Mouse (Mus musculus): ENCODE data around the gene Gm7073. TPM values are rescaled to one million over a fixed set of nuclear protein-coding genes. Genes with fewer than 3 reads are reported as not detected.

The Gm7073 gene
- polyA plus RNA-seq, 1 experiment from 2014 or later = not detected

GRCm38 (mm10) chrX:60495308-60495707, 43.7 kb downstream of the Gm7073 start:
- H3K27me3 ChIP-seq (replicated peaks) = no peaks in the 10 kb centered on the region
- no peak for ATAC-seq (ENCODE audit: extremely low read depth, insufficient number of reproducible peaks, low FRiP score, low TSS enrichment)
- H3K9me3 ChIP-seq = no peaks in the 10 kb centered on the region
- no peak overlapping the region for H3K27ac ChIP-seq (replicated peaks)
- H3K4me1 ChIP-seq = no peaks in the 10 kb centered on the region
- H3K4me3 ChIP-seq = no peak overlapping the region
- no peak overlapping the region for H3K9ac ChIP-seq
- H3K4me2 ChIP-seq = no peak overlapping the region
- no peaks in the 10 kb centered on the region for H3K36me3 ChIP-seq

- no peak overlapping the region for H3K27ac ChIP-seq (replicated peaks)
- H3K4me2 ChIP-seq = no peak overlapping the region
- H3K9ac ChIP-seq = no peak overlapping the region
- H3K4me1 ChIP-seq = no peaks in the 10 kb centered on the region
- no peaks in the 10 kb centered on the region for H3K36me3 ChIP-seq
- H3K27me3 ChIP-seq (replicated peaks) = no peaks in the 10 kb centered on the region
- H3K9me3 ChIP-seq = no peaks in the 10 kb centered on the region
- ATAC-seq (ENCODE audit: extremely low read depth, insufficient number of reproducible peaks, low FRiP score, low TSS enrichment) = no peak
- H3K4me3 ChIP-seq = no peak overlapping the region
- WGBS = 13% methylated on average over 2 of the region's 2 CpGs
Measured at GRCm38 (mm10) chrX:60463786-60464185, 75.3 kb downstream of the Gm7073 start.

- Histone ChIP-seq H3K9me3 (no peaks in the 10 kb centered on the region), H3K27ac (replicated peaks) (no peak overlapping the region), H3K4me3 (no peak overlapping the region), H3K27me3 (replicated peaks) (no peaks in the 10 kb centered on the region), H3K4me1 (no peaks in the 10 kb centered on the region), H3K36me3 (no peaks in the 10 kb centered on the region), H3K4me2 (no peak overlapping the region), H3K9ac (no peak overlapping the region)
- WGBS = 45% methylated on average over 4 of the region's 4 CpGs
- ATAC-seq (ENCODE audit: extremely low read depth, insufficient number of reproducible peaks, low FRiP score, low TSS enrichment) = no peak
Measured at GRCm38 (mm10) chrX:60414563-60415111, 124.4 kb downstream of the Gm7073 start.

- 64% methylated on average over 4 of the region's 4 CpGs for WGBS
Measured at GRCm38 (mm10) chrX:60405681-60406080, 133.4 kb downstream of the Gm7073 start.

GRCm38 (mm10) chrX:60404668-60405044, 134.4 kb downstream of the Gm7073 start:
- H3K4me3 ChIP-seq = peak overlapping the region; percentile 73
- peak overlapping the region; percentile 95 for H3K27ac ChIP-seq (replicated peaks)
- no peaks in the 10 kb centered on the region for H3K27me3 ChIP-seq (replicated peaks)
- peak overlapping the region; percentile 91 for H3K9ac ChIP-seq
- peak overlapping the region; percentile 61 for H3K4me2 ChIP-seq
- 16% methylated on average over 17 of the region's 17 CpGs for WGBS
- peaks cover 8% of the 10 kb centered on the region; the same call in 1 of the 2 replicates for H3K4me1 ChIP-seq
- H3K36me3 ChIP-seq = no peaks in the 10 kb centered on the region
- peak; percentile 85 for ATAC-seq (ENCODE audit: extremely low read depth, insufficient number of reproducible peaks, low FRiP score, low TSS enrichment)
- no peaks in the 10 kb centered on the region for H3K9me3 ChIP-seq

More at GRCm38 (mm10) chrX:60405681-60406080, 133.4 kb downstream of the Gm7073 start:
- H3K4me3 ChIP-seq = no peak overlapping the region
- H3K9ac ChIP-seq = no peak overlapping the region
- no peaks in the 10 kb centered on the region for H3K9me3 ChIP-seq
- no peaks in the 10 kb centered on the region for H3K27me3 ChIP-seq (replicated peaks)
- H3K36me3 ChIP-seq = no peaks in the 10 kb centered on the region
- H3K27ac ChIP-seq (replicated peaks) = no peak overlapping the region
- H3K4me1 ChIP-seq = peaks cover 8% of the 10 kb centered on the region; the same call in 1 of the 2 replicates
- H3K4me2 ChIP-seq = no peak overlapping the region
- ATAC-seq (ENCODE audit: extremely low read depth, insufficient number of reproducible peaks, low FRiP score, low TSS enrichment) = no peak

GRCm38 (mm10) chrX:60403764-60404667, 135.0 kb downstream of the Gm7073 start:
- peak overlapping the region; percentile 95 for H3K27ac ChIP-seq (replicated peaks)
- no peaks in the 10 kb centered on the region for H3K9me3 ChIP-seq
- peak overlapping the region; percentile 73 for H3K4me3 ChIP-seq
- ATAC-seq (ENCODE audit: extremely low read depth, insufficient number of reproducible peaks, low FRiP score, low TSS enrichment) = peak; percentile 79
- H3K27me3 ChIP-seq (replicated peaks) = no peaks in the 10 kb centered on the region
- peaks cover 8% of the 10 kb centered on the region; the same call in 1 of the 2 replicates for H3K4me1 ChIP-seq
- peak overlapping the region; percentile 91 for H3K9ac ChIP-seq
- H3K4me2 ChIP-seq = peak overlapping the region; percentile 71
- no peaks in the 10 kb centered on the region for H3K36me3 ChIP-seq
- WGBS = 2% methylated on average over 49 of the region's 126 CpGs

- no peaks in the 10 kb centered on the region for H3K9me3 ChIP-seq
- H3K36me3 ChIP-seq = no peaks in the 10 kb centered on the region
- peak overlapping the region; percentile 73 for H3K4me3 ChIP-seq
- H3K9ac ChIP-seq = peak overlapping the region; percentile 80
- no peaks in the 10 kb centered on the region for H3K27me3 ChIP-seq (replicated peaks)
- H3K4me1 ChIP-seq = peaks cover 8% of the 10 kb centered on the region; the same call in 1 of the 2 replicates
- H3K27ac ChIP-seq (replicated peaks) = 0 out of 2 replicates have a peak overlapping the region, but pooled peaks have one; percentile 32
- 10% methylated on average over 45 of the region's 46 CpGs for WGBS
- peak; percentile 45 for ATAC-seq (ENCODE audit: extremely low read depth, insufficient number of reproducible peaks, low FRiP score, low TSS enrichment)
- peak overlapping the region; percentile 71 for H3K4me2 ChIP-seq
Measured at GRCm38 (mm10) chrX:60403062-60403763, 135.8 kb downstream of the Gm7073 start.

GRCm38 (mm10) chrX:60394292-60394691, 144.8 kb downstream of the Gm7073 start:
- no peak for ATAC-seq (ENCODE audit: extremely low read depth, insufficient number of reproducible peaks, low FRiP score, low TSS enrichment)
- Histone ChIP-seq H3K4me2 (no peak overlapping the region), H3K4me1 (no peaks in the 10 kb centered on the region), H3K9me3 (no peaks in the 10 kb centered on the region), H3K9ac (no peak overlapping the region), H3K27ac (replicated peaks) (no peak overlapping the region), H3K36me3 (no peaks in the 10 kb centered on the region), H3K4me3 (no peak overlapping the region), H3K27me3 (replicated peaks) (no peaks in the 10 kb centered on the region)
- 77% methylated on average over 4 of the region's 4 CpGs for WGBS

- Histone ChIP-seq H3K27ac (replicated peaks) (no peak overlapping the region), H3K9ac (no peak overlapping the region), H3K27me3 (replicated peaks) (no peaks in the 10 kb centered on the region), H3K9me3 (no peaks in the 10 kb centered on the region), H3K4me3 (no peak overlapping the region), H3K36me3 (no peaks in the 10 kb centered on the region), H3K4me2 (no peak overlapping the region), H3K4me1 (no peaks in the 10 kb centered on the region)
- no peak for ATAC-seq (ENCODE audit: extremely low read depth, insufficient number of reproducible peaks, low FRiP score, low TSS enrichment)
- WGBS = 71% methylated on average over 1 of the region's 1 CpGs
Measured at GRCm38 (mm10) chrX:60386852-60387251, 152.2 kb downstream of the Gm7073 start.

All from heart, embryonic 13.5 days (tissue).